Mouse (Mus musculus): Measurements from ENCODE around the gene Olfr1055.
"Not testable (repeated sequence)": the region's sequence is repeated elsewhere in the genome, so short reads cannot be mapped to it uniquely, and the experiment has no call there.

Gene Olfr1055

GRCm38 (mm10) chr2:86350184-86350583 lies at the start of gene Olfr1055:
Gene Olfr1055, minus strand, starts transcription at chr2:86350284.
- no peak for DNase-seq (ENCODE audit: low spot score)

DNA sequence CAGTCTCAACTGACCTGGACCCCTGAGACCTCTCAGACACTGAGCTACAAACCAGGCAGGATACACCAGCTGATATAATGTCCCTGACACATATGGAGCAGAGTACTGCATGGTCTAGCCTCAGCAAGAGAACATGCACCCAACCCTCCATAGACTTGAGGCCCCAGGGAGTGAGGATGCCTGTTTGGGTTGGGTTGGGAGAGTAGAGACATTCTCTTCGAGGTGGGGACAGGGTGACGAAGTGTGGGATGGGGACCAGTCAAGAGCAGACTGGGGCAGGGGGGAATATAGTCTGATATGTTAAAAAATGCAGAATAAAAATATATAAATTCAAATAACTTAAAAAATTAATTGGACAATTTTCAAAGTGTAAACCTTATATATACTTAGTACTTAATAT lies 45.0 kb upstream of the Olfr1055 start:
- no peak for DNase-seq (ENCODE audit: low spot score)

DNA sequence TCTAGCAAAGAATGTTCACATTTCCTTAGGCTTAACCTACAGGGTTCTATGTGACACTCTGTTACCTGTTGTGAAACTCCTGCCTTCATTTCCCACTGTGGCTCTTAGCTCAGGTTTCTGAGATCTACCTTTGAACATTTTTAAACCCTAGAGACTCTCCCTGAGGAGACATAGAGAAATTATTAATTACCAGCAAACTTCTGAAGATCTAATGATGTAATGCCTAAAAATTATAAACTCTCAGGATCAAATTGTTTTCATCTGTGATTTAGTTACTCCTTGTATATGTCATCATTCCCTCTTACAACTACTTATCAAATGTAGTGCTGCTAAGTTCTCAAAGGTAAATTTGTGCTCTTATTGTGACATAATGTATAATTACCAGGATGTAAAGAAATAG lies 38.4 kb upstream of the Olfr1055 start, which contains the start of gene Olfr1058:
Gene Olfr1058, minus strand, starts transcription at position 101 of the 400 bp plus-strand sequence.
- not testable (repeated sequence) for DNase-seq (ENCODE audit: low spot score)

DNA sequence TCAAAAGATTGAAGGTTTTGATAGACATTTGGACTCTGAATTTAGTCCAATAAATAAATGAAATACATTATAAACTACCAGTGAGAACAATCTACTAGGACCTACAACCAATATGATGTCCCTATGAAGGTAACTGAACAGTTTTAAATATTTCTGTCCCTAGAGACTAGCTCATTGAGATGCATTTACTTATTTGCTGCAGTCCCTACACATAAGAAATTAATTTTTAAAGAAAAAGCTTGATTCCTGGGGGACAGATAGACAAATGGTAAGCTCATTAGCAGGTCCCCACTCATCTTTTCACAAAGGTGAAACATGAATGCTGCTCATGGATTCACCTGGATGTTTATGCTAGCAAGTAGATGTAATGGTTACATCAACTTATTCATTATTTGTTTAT lies 28.2 kb upstream of the Olfr1055 start, which contains the start of gene Olfr1057:
Gene Olfr1057, minus strand, starts transcription at position 101 of the 400 bp plus-strand sequence.
- DNase-seq (ENCODE audit: low spot score): no peak

DNA sequence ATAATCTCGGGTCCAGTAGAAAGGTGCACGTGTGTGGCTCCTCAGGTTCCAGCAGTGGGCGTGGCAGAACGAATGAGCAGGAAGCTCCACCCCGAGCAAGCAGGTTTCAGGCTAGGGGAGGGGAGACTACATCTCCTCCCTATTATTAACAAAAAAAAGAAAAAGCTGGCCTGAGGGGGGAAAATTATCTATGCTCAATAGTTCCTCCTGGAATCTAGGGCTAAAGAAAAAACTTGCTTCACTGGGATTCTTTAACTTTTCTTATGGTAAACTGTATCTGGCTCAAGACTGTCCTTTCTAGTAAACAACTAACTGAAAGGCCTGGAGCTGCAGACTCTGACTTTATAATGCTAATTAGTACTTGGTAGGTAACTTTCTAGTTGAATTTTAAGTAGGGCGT lies 16.3 kb upstream of the Olfr1055 start:
- DNase-seq (ENCODE audit: low spot score): not testable (repeated sequence)

GRCm38 (mm10) chr2:86362369-86362768 lies 12.3 kb upstream of the Olfr1055 start, which contains the start of gene Olfr1056:
Gene Olfr1056, minus strand, starts transcription at chr2:86362469.
- DNase-seq (ENCODE audit: low spot score): no peak

DNA sequence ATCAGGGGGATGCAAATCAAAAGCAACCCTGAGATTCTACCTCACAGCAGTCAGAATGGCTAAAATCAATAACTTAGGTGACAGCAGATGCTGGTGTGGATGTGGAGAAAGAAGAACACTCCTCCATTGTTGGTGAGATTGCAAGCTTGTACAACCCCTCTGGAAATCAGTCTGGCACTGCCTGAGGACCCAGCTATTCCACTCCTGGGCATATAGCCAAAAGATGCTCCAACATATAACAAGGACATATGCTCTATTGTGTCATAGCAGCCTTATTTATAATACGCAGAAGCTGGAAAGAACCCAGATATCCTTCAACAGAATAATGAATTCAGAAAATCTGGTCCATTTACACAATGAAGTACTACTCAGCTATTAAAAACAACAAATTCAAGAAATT lies 1.7 kb upstream of the Olfr1055 start:
- not testable (repeated sequence) for DNase-seq (ENCODE audit: low spot score)

- no peak for DNase-seq (ENCODE audit: low spot score)
These were observed 14.8 kb downstream of the Olfr1055 start, which contains the start of gene Olfr1054 for GRCm38 (mm10) chr2:86335333-86335732. Gene Olfr1054, minus strand, starts transcription at chr2:86335433.

- no peak for DNase-seq (ENCODE audit: low spot score)
These were observed 34.9 kb downstream of the Olfr1055 start, which contains the start of gene Olfr1053 for GRCm38 (mm10) chr2:86315184-86315583. Gene Olfr1053, minus strand, starts transcription at chr2:86315284.
